Mouse (Mus musculus) small intestine, adult 2 months (tissue): ENCODE measurements around the gene Itprip.

Experiments
- CTCF ChIP-seq: fragments of 200-500 bp; IDR thresholded peaks from 2 replicates; pipeline ENCODE4 v1.5.1; 2012; ENCODE audit warnings: low read depth, mild to moderate bottlenecking, control low read depth, inconsistent platforms, low read length, moderate library complexity, mixed read lengths; ENCODE audit not compliant: insufficient replicate concordance, insufficient read length; ENCODE audit errors: extremely low read depth
- POLR2A ChIP-seq: fragments of 200-500 bp; IDR thresholded peaks from 2 replicates; pipeline ENCODE4 v1.6.1; 2012; ENCODE audit warnings: low read depth, mild to moderate bottlenecking, control low read depth, inconsistent platforms, low read length, moderate library complexity

GRCm38 (mm10) chr19:47903679-47904078 is 15.4 kb downstream of the Itprip start:
- no peak for TF ChIP-seq CTCF
- no peak for TF ChIP-seq POLR2A
